Comparison of ENCODE assay signal across 24 mouse cellular contexts in the genomic region with DNA sequence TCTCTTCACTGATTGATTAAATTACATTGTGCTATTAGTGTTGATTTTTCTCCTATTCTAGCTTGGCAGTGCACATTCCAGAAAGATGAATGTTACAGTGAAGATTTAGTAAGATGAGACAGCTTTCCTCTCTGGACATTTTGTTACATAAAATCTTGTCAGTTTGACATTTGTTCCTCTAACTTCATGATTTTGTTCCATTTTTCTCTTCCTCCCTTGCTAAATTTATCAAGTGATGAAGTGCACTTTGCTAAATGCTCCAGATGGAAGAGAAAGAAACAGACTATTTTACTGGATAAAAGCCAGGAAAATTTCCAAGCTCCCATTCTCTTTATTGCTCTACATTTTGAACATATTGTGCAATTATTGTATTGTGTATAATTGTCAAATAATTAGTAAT.
DNase-seq lines count a peak whose midpoint lies in the region; ATAC-seq and TF ChIP-seq lines count a peak whose summit lies in the region.
"Had no signal": no experiment of that assay in that cellular context is flagged by ENCODE, and none has a peak within 500 bp of the region (broad histone marks: within the 10 kb centered on the region; RNA-seq: fewer than 3 reads in every experiment).

No protein-coding gene starts in this region.

- H3K4me3 ChIP-seq in forebrain, postnatal 0 days (ENCODE audit: low read depth, low read length), result no peak overlapping the region
- no peak overlapping the region for H3K4me3 ChIP-seq in forebrain, embryonic 12.5 days (replicated peaks)
- H3K4me3 ChIP-seq: embryonic facial prominence, embryonic 12.5 days; embryonic facial prominence, embryonic 15.5 days; gastrocnemius, adult 2 months; hindbrain, embryonic 12.5 days; hindbrain, embryonic 15.5 days had no signal

- no peaks in the 10 kb centered on the region for H3K9me3 ChIP-seq in forebrain, postnatal 0 days (ENCODE audit: low read length)
- H3K9me3 ChIP-seq in forebrain, embryonic 12.5 days, result no peaks in the 10 kb centered on the region
- H3K9me3 ChIP-seq: embryonic facial prominence, embryonic 12.5 days; embryonic facial prominence, embryonic 15.5 days; G1E; hindbrain, embryonic 12.5 days; hindbrain, embryonic 15.5 days had no signal

- TF ChIP-seq CTCF in forebrain, postnatal 0 days (IDR thresholded peaks at IDR 0.05; ENCODE audit: low read depth), result no peak

- no peak for ATAC-seq in forebrain, postnatal 0 days
- ATAC-seq in forebrain, embryonic 12.5 days (ENCODE audit: low FRiP score), result no peak
- ATAC-seq: intestine, postnatal 0 days had no signal

- H3K36me3 ChIP-seq in forebrain, postnatal 0 days (ENCODE audit: insufficient read depth), result no peaks in the 10 kb centered on the region
- H3K36me3 ChIP-seq in forebrain, embryonic 12.5 days (replicated peaks), result no peaks in the 10 kb centered on the region
- H3K36me3 ChIP-seq: embryonic facial prominence, embryonic 12.5 days; embryonic facial prominence, embryonic 15.5 days; G1E; hindbrain, embryonic 12.5 days; hindbrain, embryonic 15.5 days had no signal

- no peak overlapping the region for H3K9ac ChIP-seq in forebrain, postnatal 0 days
- no peak overlapping the region for H3K9ac ChIP-seq in forebrain, embryonic 12.5 days
- H3K9ac ChIP-seq: embryonic facial prominence, embryonic 12.5 days; embryonic facial prominence, embryonic 15.5 days; hindbrain, embryonic 12.5 days; hindbrain, embryonic 15.5 days had no signal

- no peak overlapping the region for H3K27ac ChIP-seq in forebrain, postnatal 0 days (ENCODE audit: low read depth, low read length)
- H3K27ac ChIP-seq in forebrain, embryonic 12.5 days, result no peak overlapping the region
- H3K27ac ChIP-seq: embryonic facial prominence, embryonic 12.5 days; embryonic facial prominence, embryonic 15.5 days; gastrocnemius, adult 2 months; hindbrain, embryonic 12.5 days; hindbrain, embryonic 15.5 days had no signal

- H3K4me2 ChIP-seq in forebrain, postnatal 0 days (ENCODE audit: low read depth), result no peak overlapping the region
- no peak overlapping the region for H3K4me2 ChIP-seq in forebrain, embryonic 12.5 days
- H3K4me2 ChIP-seq: embryonic facial prominence, embryonic 12.5 days; embryonic facial prominence, embryonic 15.5 days; heart, embryonic 11.5 days; hindbrain, embryonic 12.5 days; hindbrain, embryonic 15.5 days had no signal

- no peaks in the 10 kb centered on the region for H3K27me3 ChIP-seq in forebrain, postnatal 0 days (ENCODE audit: insufficient read depth, low read length)
- H3K27me3 ChIP-seq in forebrain, embryonic 12.5 days, result no peaks in the 10 kb centered on the region
- H3K27me3 ChIP-seq: CH12.LX; embryonic facial prominence, embryonic 12.5 days; embryonic facial prominence, embryonic 15.5 days; hindbrain, embryonic 12.5 days; hindbrain, embryonic 15.5 days had no signal

- DNase-seq in forebrain, postnatal 0 days, result peak; percentile 7
- peak; percentile 2 for DNase-seq in layer of hippocampus, adult 9-10 months (ENCODE audit: low spot score)
- no peak for DNase-seq in layer of hippocampus, postnatal 36 days
- peak; percentile 65 for DNase-seq in brain, adult 2 months (ENCODE audit: low read depth, low spot score)
- peak; percentile 52 for DNase-seq in telencephalon, adult 2 months (ENCODE audit: low read depth, low spot score)
- no peak for DNase-seq in cerebellum, adult 8-10 months
- DNase-seq: adrenal gland, adult 2 months; adrenal gland, postnatal 14 days; B cell, adult 2 months; cerebellum, adult 11-12 months; cerebellum, adult 9-10 months; cerebellum, postnatal 14 days; gastrocnemius, adult 2 months; gastrocnemius, postnatal 14 days; heart, adult 11 months had no signal

- H3K4me1 ChIP-seq in forebrain, postnatal 0 days (ENCODE audit: insufficient read depth), result no peaks in the 10 kb centered on the region
- no peaks in the 10 kb centered on the region for H3K4me1 ChIP-seq in forebrain, embryonic 12.5 days
- H3K4me1 ChIP-seq: embryonic facial prominence, embryonic 12.5 days; embryonic facial prominence, embryonic 15.5 days; hindbrain, embryonic 12.5 days; hindbrain, embryonic 15.5 days had no signal

Comparison
In these comparisons a context has a peak if more than half of its experiments do, and no peak if none do; other contexts are left out.
1. DNase-seq: peak in forebrain, postnatal 0 days (single experiment), layer of hippocampus, adult 9-10 months (single experiment), brain, adult 2 months (single experiment) and telencephalon, adult 2 months (single experiment); none in layer of hippocampus, postnatal 36 days (0 of 2) and cerebellum, adult 8-10 months (single experiment).